ENCODE assay signal across 16 mouse cellular contexts in genomic region chr12:53426006-53426405, GRCm38 (mm10).
"Had no signal": no experiment of that assay in that cellular context is flagged by ENCODE, and none has a peak within 500 bp of the region (broad histone marks: within the 10 kb centered on the region; RNA-seq: fewer than 3 reads in every experiment).

No protein-coding gene starts in this region.

- H3K27ac ChIP-seq: neural tube, embryonic 13.5 days; neural tube, embryonic 15.5 days; stomach, embryonic 15.5 days; stomach, postnatal 0 days had no signal

- H3K4me2 ChIP-seq: neural tube, embryonic 13.5 days; neural tube, embryonic 15.5 days; stomach, embryonic 15.5 days had no signal

- H3K4me3 ChIP-seq: neural tube, embryonic 13.5 days; neural tube, embryonic 15.5 days; stomach, embryonic 15.5 days had no signal

- DNase-seq: retina, postnatal 1 day; right cerebral cortex, adult 18-20 months; right cerebral cortex, postnatal 14 days; right cerebral cortex, postnatal 25 days; right cerebral cortex, postnatal 4 days; spleen, adult 18-20 months; thymus, adult 18-20 months; thymus, adult 2 months; thymus, postnatal 14 days; thymus, postnatal 25 days; thymus, postnatal 36 days; thymus, postnatal 4 days had no signal

- H3K9ac ChIP-seq: neural tube, embryonic 13.5 days; neural tube, embryonic 15.5 days; stomach, embryonic 15.5 days had no signal

- H3K9me3 ChIP-seq: neural tube, embryonic 13.5 days; neural tube, embryonic 15.5 days; stomach, embryonic 15.5 days had no signal

- H3K36me3 ChIP-seq: neural tube, embryonic 13.5 days; neural tube, embryonic 15.5 days; stomach, embryonic 15.5 days had no signal

- H3K27me3 ChIP-seq: neural tube, embryonic 13.5 days; neural tube, embryonic 15.5 days; stomach, embryonic 15.5 days had no signal

- H3K4me1 ChIP-seq: stomach, embryonic 15.5 days had no signal
